Mouse (Mus musculus) liver, adult 2 months (tissue): ENCODE results near the gene Crocc.

ENCODE experiments used
- CTCF ChIP-seq: fragments of 200-500 bp; IDR thresholded peaks from 2 replicates; pipeline ENCODE4 v1.5.1; 2011; ENCODE audit warnings: low read depth, low read length, control low read depth
- POLR2A ChIP-seq: fragments of 200-500 bp; IDR thresholded peaks from 2 replicates; pipeline ENCODE4 v1.6.1; 2011; ENCODE audit warnings: low read length, control low read depth; ENCODE audit not compliant: insufficient read depth; ENCODE audit errors: extremely low read depth

DNA sequence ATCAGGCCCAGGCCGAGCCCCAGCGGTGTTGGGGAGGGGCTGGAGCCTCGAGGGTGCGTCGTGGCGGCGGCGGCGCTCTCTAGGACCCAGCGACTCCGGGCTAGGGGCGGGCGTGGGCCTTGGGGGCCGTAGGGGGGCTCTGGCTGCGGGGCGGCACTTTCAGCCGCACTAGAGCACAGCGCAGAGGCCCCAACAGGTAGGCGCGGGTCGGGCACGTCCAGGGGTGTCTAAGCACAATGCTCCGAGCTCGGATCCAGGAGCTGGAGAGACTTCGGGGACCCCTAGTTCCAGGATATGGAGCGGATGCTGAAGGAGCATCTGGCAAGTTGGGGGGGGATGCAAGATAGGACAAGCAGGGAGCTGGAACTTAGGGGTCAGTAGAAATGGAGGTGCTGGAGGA is 49.8 kb downstream of the Crocc start:
- TF ChIP-seq POLR2A, result no peak
- no peak for TF ChIP-seq CTCF
